Mouse (Mus musculus) cerebellum, adult 2 months (tissue): ENCODE results near the gene Cped1.

Experiments
- CTCF ChIP-seq: fragments of 200-500 bp; IDR thresholded peaks from 2 replicates; pipeline ENCODE4 v1.5.1; 2011; ENCODE audit warnings: low read depth, mild to moderate bottlenecking, control low read depth, low read length, moderate library complexity, borderline replicate concordance; ENCODE audit not compliant: insufficient read depth
- POLR2A ChIP-seq: fragments of 200-500 bp; IDR thresholded peaks from 2 replicates; pipeline ENCODE4 v1.6.1; 2011; ENCODE audit warnings: low read length, control low read depth, borderline replicate concordance; ENCODE audit not compliant: insufficient read depth

GRCm38 (mm10) chr6:21958922-21959321 is 26.8 kb upstream of the Cped1 start:
- no peak for TF ChIP-seq CTCF
- no peak for TF ChIP-seq POLR2A
